Mouse (Mus musculus) myocyte (in vitro differentiated cells): Measurements from ENCODE around the gene Hist1h4f. TPM values are rescaled to one million over a fixed set of nuclear protein-coding genes. Genes with fewer than 3 reads are reported as not detected.

ENCODE experiments used
- H3K27me3 ChIP-seq: one replicate; pipeline ENCODE4 v1.6.1; 2011; ENCODE audit not compliant: control insufficient read depth, insufficient read depth, insufficient read length
- H3K36me3 ChIP-seq: one replicate; pipeline ENCODE4 v1.6.1; 2011; ENCODE audit not compliant: control insufficient read depth, insufficient read depth
- H3K4me2 ChIP-seq: one replicate; pipeline ENCODE4 v1.6.1; 2011; ENCODE audit warnings: low read depth, control low read depth
- H3K4me3 ChIP-seq: one replicate; pipeline ENCODE4 v1.5.1; 2011; ENCODE audit warnings: mild to moderate bottlenecking, control low read depth, moderate library complexity
- H3K79me2 ChIP-seq: one replicate; pipeline ENCODE4 v1.6.1; 2011; ENCODE audit not compliant: control insufficient read depth, insufficient read depth
- H3ac ChIP-seq: one replicate; pipeline ENCODE4 v1.6.1; 2011; ENCODE audit not compliant: control insufficient read depth, insufficient read length
- CEBPB ChIP-seq: IDR thresholded peaks from 2 replicates; pipeline ENCODE4 v1.6.1; 2011; ENCODE audit warnings: mild to moderate bottlenecking, moderate library complexity; ENCODE audit not compliant: poor library complexity, insufficient read depth, severe bottlenecking
- E2F4 ChIP-seq: IDR thresholded peaks from one replicate; pipeline ENCODE4 v1.6.1; 2011; ENCODE audit warnings: mild to moderate bottlenecking, control low read depth, moderate library complexity; ENCODE audit not compliant: insufficient read depth
- MAX ChIP-seq: IDR thresholded peaks from one replicate; pipeline ENCODE4 v1.6.1; 2011; ENCODE audit warnings: low read depth, mild to moderate bottlenecking, control low read depth
- MYOD1 ChIP-seq, 3 experiments: IDR thresholded peaks; one replicate each; pipeline ENCODE4 v1.6.1; 2011; ENCODE audit warnings: control low read depth in 2 of 3, low read depth in 2 of 3, mild to moderate bottlenecking in 2 of 3, moderate library complexity in 1 of 3; ENCODE audit not compliant: insufficient read length in 2 of 3, control insufficient read depth in 1 of 3
- MYOG ChIP-seq, 3 experiments: IDR thresholded peaks; one replicate each; pipeline ENCODE4 v1.6.1; 2011; ENCODE audit warnings: control low read depth in 2 of 3, low read depth in 2 of 3, mild to moderate bottlenecking in 2 of 3; ENCODE audit not compliant: insufficient read length in 2 of 3, control insufficient read depth in 1 of 3, insufficient read depth in 1 of 3
- POLR2A ChIP-seq: IDR thresholded peaks from one replicate; pipeline ENCODE4 v1.6.1; 2011; ENCODE audit warnings: low read depth, mild to moderate bottlenecking, control low read depth, moderate library complexity; ENCODE audit not compliant: insufficient read length
- POLR2AphosphoS2 ChIP-seq: IDR thresholded peaks from one replicate; pipeline ENCODE4 v1.6.1; 2011; ENCODE audit warnings: low read depth, control low read depth; ENCODE audit not compliant: insufficient read length
- REST ChIP-seq: IDR thresholded peaks from one replicate; pipeline ENCODE4 v1.6.1; 2011; ENCODE audit warnings: mild to moderate bottlenecking, control low read depth, moderate library complexity; ENCODE audit not compliant: insufficient read depth, insufficient read length
- SRF ChIP-seq: IDR thresholded peaks from one replicate; pipeline ENCODE4 v1.6.1; 2011; ENCODE audit warnings: low read depth; ENCODE audit not compliant: control insufficient read depth, insufficient read length
- TCF12 ChIP-seq: IDR thresholded peaks from one replicate; pipeline ENCODE4 v1.6.1; 2011; ENCODE audit warnings: mild to moderate bottlenecking, control low read depth; ENCODE audit not compliant: poor library complexity, insufficient read depth, severe bottlenecking
- TCF3 ChIP-seq: IDR thresholded peaks from one replicate; pipeline ENCODE4 v1.6.1; 2011; ENCODE audit warnings: low read depth, control low read depth; ENCODE audit not compliant: insufficient read length
- USF1 ChIP-seq: IDR thresholded peaks from one replicate; pipeline ENCODE4 v1.6.1; 2011; ENCODE audit warnings: low read depth, mild to moderate bottlenecking, control low read depth, moderate library complexity
- polyA plus RNA-seq: library from polyadenylated mRNA; unstranded; fragments of >200 nt; fragmentation: generic; extraction: Trizol; gene quantifications from one replicate; pipeline ENCODE4 v1.2.1, GENCODE M21; 2012; ENCODE audit warnings: missing spikeins

Hist1h4f gene
- polyA plus RNA-seq, 1 experiment: 4.1 TPM

DNA sequence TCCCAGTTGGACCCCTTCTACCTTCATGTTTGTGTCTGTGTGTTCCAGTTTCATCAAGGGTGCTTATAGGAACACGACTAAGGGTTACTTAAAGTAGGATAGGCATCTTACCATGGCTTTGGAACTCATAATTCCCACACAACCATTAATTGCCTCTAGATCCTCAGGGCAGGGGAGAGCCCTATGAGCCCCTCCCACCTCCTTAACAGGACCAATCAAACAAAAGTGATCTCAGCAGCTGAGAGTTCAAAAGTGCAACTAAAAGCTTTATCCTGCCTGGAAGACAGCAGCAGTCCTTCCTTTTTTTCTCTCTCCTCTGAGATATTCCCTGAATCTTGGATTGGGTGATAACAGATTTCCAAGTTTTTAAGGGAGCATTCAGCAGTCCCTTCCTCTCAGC lies 41.3 kb downstream of the Hist1h4f start:
- Histone ChIP-seq H3K4me3 (no peak overlapping the region), H3ac (no peak overlapping the region), H3K79me2 (no peaks in the 10 kb centered on the region), H3K4me2 (peak overlapping the region; percentile 16), H3K36me3 (no peaks in the 10 kb centered on the region), H3K27me3 (no peaks in the 10 kb centered on the region)
- TF ChIP-seq CEBPB (no peak), POLR2AphosphoS2 (no peak), REST (no peak), USF1 (no peak), TCF3 (no peak), SRF (no peak), MAX (no peak), MYOG (IDR thresholded peaks at IDR 0.05; ENCODE audit: control insufficient read depth in 1 of 3, insufficient read depth in 1 of 3, insufficient read length in 2 of 3, low read depth in 2 of 3) (no peak), POLR2A (no peak), E2F4 (no peak), MYOD1 (IDR thresholded peaks at IDR 0.05; ENCODE audit: control insufficient read depth in 1 of 3, insufficient read length in 2 of 3, low read depth in 2 of 3) (no peak), TCF12 (no peak)

DNA sequence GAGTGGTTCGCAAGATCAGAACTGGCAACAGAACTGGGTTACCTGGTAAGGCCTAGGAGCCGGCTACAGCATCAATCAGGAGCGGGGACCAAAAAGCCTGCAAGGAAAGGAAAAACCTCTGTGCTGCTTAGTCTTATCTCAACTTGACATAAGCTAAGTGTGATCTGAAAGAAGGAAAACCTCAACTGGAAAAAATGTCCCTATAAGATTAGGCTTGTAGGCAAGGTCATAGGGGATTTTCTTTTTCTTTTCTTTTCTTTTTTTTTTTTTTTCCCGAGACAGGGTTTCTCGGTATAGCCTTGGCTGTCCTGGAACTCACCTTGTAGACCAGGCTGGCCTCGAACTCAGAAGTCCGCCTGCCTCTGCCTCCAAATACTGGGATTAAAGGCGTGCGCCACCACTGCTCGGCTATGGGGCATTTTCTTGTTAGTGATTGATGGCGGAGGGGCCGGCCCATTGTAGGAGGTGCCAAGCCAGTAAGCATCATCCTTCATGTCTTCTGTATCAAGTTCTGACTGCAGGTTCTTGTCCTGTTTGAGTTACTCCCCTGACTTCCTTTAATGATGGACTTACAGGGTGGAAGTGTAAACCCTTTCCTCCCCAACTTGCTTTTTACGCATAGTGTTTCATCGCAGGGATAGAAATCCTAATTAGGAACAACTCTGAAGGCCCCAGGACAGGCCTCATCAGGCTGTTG lies 44.5 kb downstream of the Hist1h4f start:
- H3K27me3 ChIP-seq: no peaks in the 10 kb centered on the region
- H3K36me3 ChIP-seq: no peaks in the 10 kb centered on the region
- H3K4me3 ChIP-seq: no peak overlapping the region
- no peak for TF ChIP-seq E2F4
- no peak for TF ChIP-seq MYOG (IDR thresholded peaks at IDR 0.05; ENCODE audit: control insufficient read depth in 1 of 3, insufficient read depth in 1 of 3, insufficient read length in 2 of 3, low read depth in 2 of 3)
- TF ChIP-seq TCF12: no peak
- TF ChIP-seq SRF: no peak
- TF ChIP-seq CEBPB: no peak
- TF ChIP-seq TCF3: no peak
- TF ChIP-seq POLR2A: no peak
- H3K79me2 ChIP-seq: no peaks in the 10 kb centered on the region
- H3K4me2 ChIP-seq: no peak overlapping the region
- H3ac ChIP-seq: no peak overlapping the region

- H3K4me2 ChIP-seq: peak overlapping the region; percentile 91
- TF ChIP-seq USF1 (no peak), POLR2A (no peak), CEBPB (0 out of 2 replicates have a peak, but pooled peaks have one; percentile 31)
- no peaks in the 10 kb centered on the region for H3K36me3 ChIP-seq
- no peaks in the 10 kb centered on the region for H3K79me2 ChIP-seq
- H3ac ChIP-seq: no peak overlapping the region
- H3K4me3 ChIP-seq: peak overlapping the region; percentile 26
- H3K27me3 ChIP-seq: no peaks in the 10 kb centered on the region
Measured at GRCm38 (mm10) chr13:23506351-23506750, 45.1 kb downstream of the Hist1h4f start.

- H3ac ChIP-seq: no peak overlapping the region
- no peaks in the 10 kb centered on the region for H3K36me3 ChIP-seq
- H3K4me3 ChIP-seq: peak overlapping the region; percentile 26
- peak overlapping the region; percentile 91 for H3K4me2 ChIP-seq
- TF ChIP-seq MAX (no peak), CEBPB (no peak), TCF12 (no peak)
- H3K79me2 ChIP-seq: no peaks in the 10 kb centered on the region
- H3K27me3 ChIP-seq: no peaks in the 10 kb centered on the region
Measured at GRCm38 (mm10) chr13:23505662-23506345, 45.6 kb downstream of the Hist1h4f start.

- Histone ChIP-seq H3K4me3 (no peak overlapping the region), H3K79me2 (no peaks in the 10 kb centered on the region), H3ac (no peak overlapping the region), H3K36me3 (no peaks in the 10 kb centered on the region), H3K4me2 (peak overlapping the region; percentile 37), H3K27me3 (no peaks in the 10 kb centered on the region)
- TF ChIP-seq E2F4 (no peak), REST (no peak), MYOG (IDR thresholded peaks at IDR 0.05; ENCODE audit: control insufficient read depth in 1 of 3, insufficient read depth in 1 of 3, insufficient read length in 2 of 3, low read depth in 2 of 3) (no peak), CEBPB (0 out of 2 replicates have a peak, but pooled peaks have one; percentile 28), SRF (no peak), TCF12 (no peak), USF1 (peak; percentile 93), TCF3 (no peak), POLR2AphosphoS2 (no peak), POLR2A (no peak), MYOD1 (IDR thresholded peaks at IDR 0.05; ENCODE audit: control insufficient read depth in 1 of 3, insufficient read length in 2 of 3, low read depth in 2 of 3) (no peak), MAX (peak; percentile 50)
Measured at GRCm38 (mm10) chr13:23503797-23504196, 47.7 kb downstream of the Hist1h4f start.
